Mouse (Mus musculus) myocyte (in vitro differentiated cells): Measurements from ENCODE around the gene Naip2. TPM values are rescaled to one million over a fixed set of nuclear protein-coding genes. Genes with fewer than 3 reads are reported as not detected.
A peak's percentile ranks its signal among the peaks of the same experiment; 100 is the strongest.

Experiments
- H3K27me3 ChIP-seq: one replicate; pipeline ENCODE4 v1.6.1; 2011; ENCODE audit not compliant: control insufficient read depth, insufficient read depth, insufficient read length
- H3K36me3 ChIP-seq: one replicate; pipeline ENCODE4 v1.6.1; 2011; ENCODE audit not compliant: control insufficient read depth, insufficient read depth
- H3K4me2 ChIP-seq: one replicate; pipeline ENCODE4 v1.6.1; 2011; ENCODE audit warnings: low read depth, control low read depth
- H3K4me3 ChIP-seq: one replicate; pipeline ENCODE4 v1.5.1; 2011; ENCODE audit warnings: mild to moderate bottlenecking, control low read depth, moderate library complexity
- H3K79me2 ChIP-seq: one replicate; pipeline ENCODE4 v1.6.1; 2011; ENCODE audit not compliant: control insufficient read depth, insufficient read depth
- H3ac ChIP-seq: one replicate; pipeline ENCODE4 v1.6.1; 2011; ENCODE audit not compliant: control insufficient read depth, insufficient read length
- CEBPB ChIP-seq: IDR thresholded peaks from 2 replicates; pipeline ENCODE4 v1.6.1; 2011; ENCODE audit warnings: mild to moderate bottlenecking, moderate library complexity; ENCODE audit not compliant: poor library complexity, insufficient read depth, severe bottlenecking
- E2F4 ChIP-seq: IDR thresholded peaks from one replicate; pipeline ENCODE4 v1.6.1; 2011; ENCODE audit warnings: mild to moderate bottlenecking, control low read depth, moderate library complexity; ENCODE audit not compliant: insufficient read depth
- MAX ChIP-seq: IDR thresholded peaks from one replicate; pipeline ENCODE4 v1.6.1; 2011; ENCODE audit warnings: low read depth, mild to moderate bottlenecking, control low read depth
- MYOD1 ChIP-seq, 3 experiments: IDR thresholded peaks; one replicate each; pipeline ENCODE4 v1.6.1; 2011; ENCODE audit warnings: control low read depth in 2 of 3, low read depth in 2 of 3, mild to moderate bottlenecking in 2 of 3, moderate library complexity in 1 of 3; ENCODE audit not compliant: insufficient read length in 2 of 3, control insufficient read depth in 1 of 3
- MYOG ChIP-seq, 3 experiments: IDR thresholded peaks; one replicate each; pipeline ENCODE4 v1.6.1; 2011; ENCODE audit warnings: control low read depth in 2 of 3, low read depth in 2 of 3, mild to moderate bottlenecking in 2 of 3; ENCODE audit not compliant: insufficient read length in 2 of 3, control insufficient read depth in 1 of 3, insufficient read depth in 1 of 3
- POLR2A ChIP-seq: IDR thresholded peaks from one replicate; pipeline ENCODE4 v1.6.1; 2011; ENCODE audit warnings: low read depth, mild to moderate bottlenecking, control low read depth, moderate library complexity; ENCODE audit not compliant: insufficient read length
- POLR2AphosphoS2 ChIP-seq: IDR thresholded peaks from one replicate; pipeline ENCODE4 v1.6.1; 2011; ENCODE audit warnings: low read depth, control low read depth; ENCODE audit not compliant: insufficient read length
- REST ChIP-seq: IDR thresholded peaks from one replicate; pipeline ENCODE4 v1.6.1; 2011; ENCODE audit warnings: mild to moderate bottlenecking, control low read depth, moderate library complexity; ENCODE audit not compliant: insufficient read depth, insufficient read length
- SRF ChIP-seq: IDR thresholded peaks from one replicate; pipeline ENCODE4 v1.6.1; 2011; ENCODE audit warnings: low read depth; ENCODE audit not compliant: control insufficient read depth, insufficient read length
- TCF12 ChIP-seq: IDR thresholded peaks from one replicate; pipeline ENCODE4 v1.6.1; 2011; ENCODE audit warnings: mild to moderate bottlenecking, control low read depth; ENCODE audit not compliant: poor library complexity, insufficient read depth, severe bottlenecking
- TCF3 ChIP-seq: IDR thresholded peaks from one replicate; pipeline ENCODE4 v1.6.1; 2011; ENCODE audit warnings: low read depth, control low read depth; ENCODE audit not compliant: insufficient read length
- USF1 ChIP-seq: IDR thresholded peaks from one replicate; pipeline ENCODE4 v1.6.1; 2011; ENCODE audit warnings: low read depth, mild to moderate bottlenecking, control low read depth, moderate library complexity
- polyA plus RNA-seq: library from polyadenylated mRNA; unstranded; fragments of >200 nt; fragmentation: generic; extraction: Trizol; gene quantifications from one replicate; pipeline ENCODE4 v1.2.1, GENCODE M21; 2012; ENCODE audit warnings: missing spikeins

The Naip2 gene
- polyA plus RNA-seq, 1 experiment, result 0.72 TPM

DNA sequence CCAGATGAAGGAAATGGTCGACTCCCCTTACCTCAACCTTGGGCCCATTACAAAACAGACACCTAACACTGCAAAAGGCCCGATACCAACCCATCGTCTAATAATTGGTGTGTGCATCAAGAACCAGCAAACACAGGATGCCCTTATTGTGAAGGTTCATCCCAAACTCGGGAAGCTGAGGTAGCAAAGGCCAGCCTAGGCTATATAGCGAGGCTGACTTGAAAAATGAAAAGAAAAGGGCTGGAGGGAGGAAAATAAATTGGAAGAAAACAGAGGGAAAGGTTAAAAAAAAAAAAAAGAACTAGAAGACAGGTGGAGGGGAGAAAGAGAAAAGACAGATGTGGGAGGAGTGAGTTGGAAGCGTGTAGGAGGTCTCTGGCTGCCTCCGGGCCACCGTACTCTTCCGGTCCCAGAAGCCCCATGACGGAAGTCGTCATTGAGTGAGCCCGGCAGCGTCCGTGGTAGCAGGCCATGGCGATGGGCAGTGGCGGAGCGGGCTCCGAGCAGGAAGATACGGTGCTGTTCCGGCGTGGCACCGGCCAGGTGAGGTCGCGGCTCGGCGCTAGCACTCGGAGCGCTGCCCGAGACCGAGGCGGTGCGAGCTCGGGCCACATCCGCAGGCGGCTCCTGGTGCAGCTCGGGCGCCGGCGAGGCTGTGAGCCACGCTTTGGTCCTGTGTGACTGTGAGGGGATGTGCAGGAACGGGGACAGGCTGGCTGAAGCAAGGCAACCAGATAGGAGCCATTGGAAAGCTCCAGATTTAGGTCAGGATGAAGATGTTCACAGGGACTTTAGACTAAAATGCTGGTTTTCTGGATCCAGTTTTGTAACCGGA is 77.3 kb downstream of the Naip2 start, which contains the start of gene Smn1:
Gene Smn1, plus strand, starts transcription at position 430 of the 835 bp plus-strand sequence.
- peaks cover 19% of the 10 kb centered on the region for H3K79me2 ChIP-seq
- peak within 1 kb of the TSS; percentile 86 for H3K4me3 ChIP-seq
- TF ChIP-seq MYOG (IDR thresholded peaks at IDR 0.05; ENCODE audit: control insufficient read depth in 1 of 3, insufficient read depth in 1 of 3, insufficient read length in 2 of 3, low read depth in 2 of 3) (peak in 1 of 3 experiments; percentile 27), MYOD1 (IDR thresholded peaks at IDR 0.05; ENCODE audit: control insufficient read depth in 1 of 3, insufficient read length in 2 of 3, low read depth in 2 of 3) (no peak), POLR2AphosphoS2 (peak; percentile 91), REST (peak; percentile 16), POLR2A (peak; percentile 97)

DNA sequence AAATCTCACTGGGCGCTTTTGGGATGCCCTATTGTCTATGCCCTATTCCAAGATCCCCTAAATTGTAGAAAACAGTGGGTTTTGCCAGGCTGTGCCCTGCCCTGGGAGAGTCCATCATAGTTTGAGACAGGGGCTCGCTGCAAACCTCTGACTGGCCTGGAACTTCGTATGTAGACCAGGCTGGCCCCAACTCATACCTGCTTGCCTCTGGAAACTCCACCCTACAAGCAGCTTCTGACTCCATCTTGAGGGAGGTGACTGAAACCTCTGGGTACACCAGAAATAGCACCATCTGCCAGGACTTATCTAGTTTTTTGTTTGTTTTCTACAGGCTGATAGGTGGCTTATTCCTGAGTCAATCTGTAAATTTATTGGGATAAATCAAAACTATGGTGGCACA is 77.9 kb downstream of the Naip2 start:
- Histone ChIP-seq H3K36me3 (peaks cover 15% of the 10 kb centered on the region), H3ac (no peak overlapping the region), H3K79me2 (peaks cover 19% of the 10 kb centered on the region), H3K27me3 (no peaks in the 10 kb centered on the region), H3K4me3 (peak overlapping the region; percentile 86), H3K4me2 (peak overlapping the region; percentile 99)
- TF ChIP-seq USF1, result no peak
- TF ChIP-seq SRF, result no peak
- TF ChIP-seq POLR2AphosphoS2, result no peak
- TF ChIP-seq POLR2A, result no peak
- no peak for TF ChIP-seq TCF3
- no peak for TF ChIP-seq MYOG (IDR thresholded peaks at IDR 0.05; ENCODE audit: control insufficient read depth in 1 of 3, insufficient read depth in 1 of 3, insufficient read length in 2 of 3, low read depth in 2 of 3)

More for the DNA sequence above, 77.3 kb downstream of the Naip2 start, which contains the start of gene Smn1:
- Histone ChIP-seq H3ac (peak within 1 kb of the TSS; percentile 38), H3K36me3 (peaks cover 15% of the 10 kb centered on the region), H3K4me2 (peak within 1 kb of the TSS; percentile 99), H3K27me3 (no peaks in the 10 kb centered on the region)

DNA sequence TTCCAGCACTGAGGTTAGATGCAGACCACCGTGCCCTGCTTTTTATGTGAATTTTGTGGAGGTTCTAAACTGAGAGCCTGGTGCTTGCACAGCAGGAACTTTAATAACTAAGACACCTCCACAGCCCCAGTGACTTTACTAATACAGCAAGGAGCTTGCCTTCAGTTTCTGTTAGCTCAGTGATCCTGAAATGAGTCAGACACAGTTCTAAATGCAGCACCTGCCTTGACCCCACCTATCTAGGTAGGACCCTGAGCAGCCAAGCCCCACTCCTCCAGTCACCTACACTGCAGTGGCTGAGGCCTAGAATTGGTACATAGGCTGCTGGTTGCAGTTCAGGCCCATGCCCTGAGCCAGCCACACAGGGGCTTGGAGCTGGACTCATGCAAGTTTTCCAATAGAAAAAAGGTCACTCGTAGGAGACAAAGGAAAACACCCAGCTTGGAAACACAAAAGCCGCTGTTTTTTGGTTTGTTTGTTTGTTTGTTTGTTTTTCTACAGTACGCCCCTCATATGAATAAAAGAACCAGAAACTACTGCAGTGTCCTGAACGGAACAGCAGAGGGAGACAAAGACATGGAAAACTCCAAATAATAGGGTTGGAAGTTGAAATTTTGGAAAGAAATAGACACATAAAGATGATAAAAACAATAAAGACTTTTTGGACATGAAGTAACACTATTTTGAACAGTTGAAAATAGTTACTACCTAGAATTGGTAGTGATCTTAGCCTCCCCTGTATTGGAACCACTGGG is 89.5 kb downstream of the Naip2 start:
- H3K79me2 ChIP-seq, result no peaks in the 10 kb centered on the region
- H3K27me3 ChIP-seq, result no peaks in the 10 kb centered on the region
- no peaks in the 10 kb centered on the region for H3K36me3 ChIP-seq
- no peak for TF ChIP-seq MYOD1 (IDR thresholded peaks at IDR 0.05; ENCODE audit: control insufficient read depth in 1 of 3, insufficient read length in 2 of 3, low read depth in 2 of 3)
- TF ChIP-seq CEBPB, result no peak
- TF ChIP-seq TCF12, result no peak
- no peak for TF ChIP-seq REST
- TF ChIP-seq MAX, result no peak
- no peak for TF ChIP-seq MYOG (IDR thresholded peaks at IDR 0.05; ENCODE audit: control insufficient read depth in 1 of 3, insufficient read depth in 1 of 3, insufficient read length in 2 of 3, low read depth in 2 of 3)
- no peak for TF ChIP-seq POLR2A
- no peak for TF ChIP-seq POLR2AphosphoS2
- TF ChIP-seq TCF3, result no peak
- TF ChIP-seq SRF, result no peak
- TF ChIP-seq USF1, result no peak
- no peak for TF ChIP-seq E2F4
- H3K4me2 ChIP-seq, result no peak overlapping the region
- no peak overlapping the region for H3ac ChIP-seq
- H3K4me3 ChIP-seq, result no peak overlapping the region

DNA sequence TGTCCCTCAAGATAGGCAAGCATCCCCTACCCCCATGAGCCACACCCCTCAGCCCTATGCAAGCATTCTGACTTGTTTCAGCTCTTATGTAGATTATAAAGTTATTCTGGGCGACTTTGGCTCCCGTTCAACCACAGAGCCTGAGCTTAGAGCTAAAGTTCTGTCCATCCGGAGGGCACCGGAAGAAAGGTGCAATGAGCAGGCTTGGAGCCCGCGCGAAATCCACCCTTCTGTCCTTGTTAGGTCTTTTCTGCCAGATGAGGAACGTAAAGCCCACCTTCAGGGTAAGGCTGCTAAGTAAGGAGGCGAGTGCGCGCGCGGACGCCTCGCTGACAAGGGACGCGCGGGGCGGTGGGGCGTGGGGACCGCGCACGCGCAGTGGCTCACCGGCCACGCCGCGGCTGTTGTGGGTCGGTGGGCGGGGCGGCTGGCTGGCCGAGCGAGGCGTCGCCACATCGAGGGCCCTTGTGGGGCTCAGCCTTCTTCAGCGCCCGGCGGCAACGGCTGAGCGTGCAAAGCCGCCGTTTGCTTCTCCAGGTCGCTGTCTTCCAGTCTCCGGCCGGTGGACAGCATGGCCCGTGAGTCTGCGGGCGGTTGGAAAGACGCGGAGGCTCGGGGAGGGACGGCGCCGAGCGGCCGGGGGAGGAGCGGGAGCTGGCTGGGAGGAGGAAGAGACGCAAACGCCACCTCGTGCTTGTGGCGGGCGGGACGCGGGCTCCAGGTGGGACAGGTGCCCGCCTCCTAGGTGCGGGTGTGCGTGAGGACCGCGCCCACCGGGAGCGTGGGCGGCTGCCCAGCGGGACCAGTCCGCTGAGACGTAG is 94.0 kb downstream of the Naip2 start, which contains the start of gene Serf1:
Gene Serf1, plus strand, starts transcription at position 361 of the 821 bp plus-strand sequence.
- Histone ChIP-seq H3K79me2 (peaks cover 8% of the 10 kb centered on the region), H3K4me2 (peak within 1 kb of the TSS; percentile 85), H3K27me3 (no peaks in the 10 kb centered on the region), H3ac (peak within 1 kb of the TSS; percentile 25), H3K36me3 (no peaks in the 10 kb centered on the region), H3K4me3 (peak within 1 kb of the TSS; percentile 42)
- peak; percentile 85 for TF ChIP-seq POLR2A
- peak in 1 of 3 experiments; percentile 69 for TF ChIP-seq MYOD1 (IDR thresholded peaks at IDR 0.05; ENCODE audit: control insufficient read depth in 1 of 3, insufficient read length in 2 of 3, low read depth in 2 of 3)
- no peak for TF ChIP-seq CEBPB
- TF ChIP-seq MYOG (IDR thresholded peaks at IDR 0.05; ENCODE audit: control insufficient read depth in 1 of 3, insufficient read depth in 1 of 3, insufficient read length in 2 of 3, low read depth in 2 of 3), result peak in 2 of 3 experiments; percentile 36 to 52
- peak; percentile 84 for TF ChIP-seq POLR2AphosphoS2
